Mouse (Mus musculus): Measurements from ENCODE around the gene Bscl2.
"Not testable (repeated sequence)": the region's sequence is repeated elsewhere in the genome, so short reads cannot be mapped to it uniquely, and the experiment has no call there.

Bscl2 gene

GRCm38 (mm10) chr19:8872266-8872840, 35.1 kb downstream of the Bscl2 start:
- DNase-seq: no peak

- no peak for DNase-seq
Observed at GRCm38 (mm10) chr19:8875031-8875430, 37.8 kb downstream of the Bscl2 start.

GRCm38 (mm10) chr19:8880311-8881033, 43.2 kb downstream of the Bscl2 start, which contains the start of gene Uqcc3:
Gene Uqcc3, minus strand, starts transcription at chr19:8880923.
- peak; percentile 90 for DNase-seq

- DNase-seq: no peak
Observed at GRCm38 (mm10) chr19:8881034-8881392, 43.7 kb downstream of the Bscl2 start.

GRCm38 (mm10) chr19:8883616-8884015, 46.3 kb downstream of the Bscl2 start, which contains the start of the genes Lbhd1 and Gm49403:
Gene Lbhd1, plus strand, starts transcription at chr19:8883732.
Gene Gm49403, plus strand, starts transcription at chr19:8883930.
- DNase-seq: no peak

- DNase-seq: no peak
Observed at GRCm38 (mm10) chr19:8886916-8887584, 49.8 kb downstream of the Bscl2 start.

GRCm38 (mm10) chr19:8887585-8888463, 50.6 kb downstream of the Bscl2 start:
- no peak for DNase-seq

- peak; percentile 95 for DNase-seq
Observed at GRCm38 (mm10) chr19:8888511-8889385, 51.5 kb downstream of the Bscl2 start, which contains the start of the genes 1810009A15Rik and Gm49416. Gene 1810009A15Rik, plus strand, starts transcription at chr19:8888853. Gene Gm49416, plus strand, starts transcription at chr19:8888926.

GRCm38 (mm10) chr19:8892829-8893766, 55.8 kb downstream of the Bscl2 start, which contains the start of gene Ints5:
Gene Ints5, plus strand, starts transcription at chr19:8893005.
- DNase-seq: peak; percentile 86

- DNase-seq: no peak
Observed at GRCm38 (mm10) chr19:8895397-8895960, 58.2 kb downstream of the Bscl2 start.

- DNase-seq: not testable (repeated sequence)
Observed at GRCm38 (mm10) chr19:8896231-8896630, 59.0 kb downstream of the Bscl2 start.

- DNase-seq: peak; percentile 50
Observed at GRCm38 (mm10) chr19:8897211-8897864, 60.1 kb downstream of the Bscl2 start.

- peak; percentile 95 for DNase-seq
Observed at GRCm38 (mm10) chr19:8897865-8898495, 60.7 kb downstream of the Bscl2 start, which contains the start of gene Ganab. Gene Ganab, plus strand, starts transcription at chr19:8898071.
